Mouse (Mus musculus): ENCODE data around the gene Zfp511.

Gene Zfp511

GRCm38 (mm10) chr7:140070042-140070711, 34.0 kb downstream of the Zfp511 start:
- H3K27me3 ChIP-seq (ENCODE audit: insufficient read depth, low read length) = peaks cover 55% of the 10 kb centered on the region
- TF ChIP-seq CTCF (conservative IDR thresholded peaks at IDR 0.05; ENCODE audit: low read length) (no peak), NANOG (IDR thresholded peaks at IDR 0.05; ENCODE audit: borderline replicate concordance, low read length) (no peak), POU5F1 (IDR thresholded peaks at IDR 0.05; ENCODE audit: borderline replicate concordance, low read length) (no peak)
- peak overlapping the region; percentile 75 for H3K4me3 ChIP-seq (replicated peaks; ENCODE audit: low read length)

DNA sequence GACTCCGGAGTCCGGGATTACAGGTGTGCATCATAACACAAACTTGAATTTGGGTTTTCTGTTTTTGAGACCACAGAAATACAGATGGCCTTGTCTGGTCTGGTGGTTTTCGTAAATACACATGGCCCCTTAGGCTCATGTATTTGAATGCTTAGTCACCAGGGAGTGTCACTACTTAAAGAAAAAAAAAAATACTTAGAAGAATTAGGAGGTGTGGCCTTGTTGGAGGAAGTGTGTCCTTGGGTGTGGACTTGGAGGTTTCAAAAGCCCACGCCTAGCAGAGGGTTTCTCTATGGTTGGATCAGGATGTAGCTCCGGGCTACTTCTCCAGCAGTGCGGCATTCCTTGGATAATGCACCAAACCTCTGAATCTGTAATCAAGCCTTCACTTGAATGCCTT, 41.5 kb downstream of the Zfp511 start:
- TF ChIP-seq CTCF (conservative IDR thresholded peaks at IDR 0.05; ENCODE audit: low read length) (no peak), POU5F1 (IDR thresholded peaks at IDR 0.05; ENCODE audit: borderline replicate concordance, low read length) (no peak), NANOG (IDR thresholded peaks at IDR 0.05; ENCODE audit: borderline replicate concordance, low read length) (no peak)
- H3K9me3 ChIP-seq (ENCODE audit: low read length) = no peaks in the 10 kb centered on the region
- H3K27me3 ChIP-seq (ENCODE audit: insufficient read depth, low read length) = peaks cover 38% of the 10 kb centered on the region
- H3K4me3 ChIP-seq (replicated peaks; ENCODE audit: low read length) = no peak overlapping the region
- H3K4me1 ChIP-seq (replicated peaks; ENCODE audit: low read depth, low read length) = peaks cover 48% of the 10 kb centered on the region
- H3K36me3 ChIP-seq (ENCODE audit: insufficient read depth, low read length) = no peaks in the 10 kb centered on the region

More at GRCm38 (mm10) chr7:140070042-140070711, 34.0 kb downstream of the Zfp511 start:
- Histone ChIP-seq H3K9me3 (ENCODE audit: low read length) (no peaks in the 10 kb centered on the region), H3K4me1 (replicated peaks; ENCODE audit: low read depth, low read length) (peaks cover 16% of the 10 kb centered on the region; the same call in 1 of the 2 replicates), H3K36me3 (ENCODE audit: insufficient read depth, low read length) (no peaks in the 10 kb centered on the region)

- no peak for TF ChIP-seq POU5F1 (IDR thresholded peaks at IDR 0.05; ENCODE audit: borderline replicate concordance, low read length)
- TF ChIP-seq CTCF (conservative IDR thresholded peaks at IDR 0.05; ENCODE audit: low read length) = peak; percentile 81
- Histone ChIP-seq H3K9me3 (ENCODE audit: low read length) (no peaks in the 10 kb centered on the region), H3K36me3 (ENCODE audit: insufficient read depth, low read length) (no peaks in the 10 kb centered on the region), H3K4me1 (replicated peaks; ENCODE audit: low read depth, low read length) (peaks cover 52% of the 10 kb centered on the region), H3K4me3 (replicated peaks; ENCODE audit: low read length) (no peak overlapping the region), H3K27me3 (ENCODE audit: insufficient read depth, low read length) (peaks cover 34% of the 10 kb centered on the region)
These were observed 42.5 kb downstream of the Zfp511 start for GRCm38 (mm10) chr7:140078711-140079110.

GRCm38 (mm10) chr7:140080503-140081156, 44.4 kb downstream of the Zfp511 start:
- Histone ChIP-seq H3K4me1 (replicated peaks; ENCODE audit: low read depth, low read length) (peaks cover 52% of the 10 kb centered on the region), H3K4me3 (replicated peaks; ENCODE audit: low read length) (0 out of 2 replicates have a peak overlapping the region, but pooled peaks have one; percentile 24), H3K9me3 (ENCODE audit: low read length) (no peaks in the 10 kb centered on the region), H3K36me3 (ENCODE audit: insufficient read depth, low read length) (no peaks in the 10 kb centered on the region), H3K27me3 (ENCODE audit: insufficient read depth, low read length) (peaks cover 34% of the 10 kb centered on the region)
- TF ChIP-seq NANOG (IDR thresholded peaks at IDR 0.05; ENCODE audit: borderline replicate concordance, low read length) (no peak), CTCF (conservative IDR thresholded peaks at IDR 0.05; ENCODE audit: low read length) (no peak), POU5F1 (IDR thresholded peaks at IDR 0.05; ENCODE audit: borderline replicate concordance, low read length) (no peak)

GRCm38 (mm10) chr7:140081408-140082241, 45.4 kb downstream of the Zfp511 start:
- Histone ChIP-seq H3K36me3 (ENCODE audit: insufficient read depth, low read length) (no peaks in the 10 kb centered on the region), H3K4me1 (replicated peaks; ENCODE audit: low read depth, low read length) (peaks cover 50% of the 10 kb centered on the region), H3K9me3 (ENCODE audit: low read length) (no peaks in the 10 kb centered on the region), H3K4me3 (replicated peaks; ENCODE audit: low read length) (0 out of 2 replicates have a peak overlapping the region, but pooled peaks have one; percentile 26), H3K27me3 (ENCODE audit: insufficient read depth, low read length) (peaks cover 34% of the 10 kb centered on the region)
- TF ChIP-seq CTCF (conservative IDR thresholded peaks at IDR 0.05; ENCODE audit: low read length) (no peak), NANOG (IDR thresholded peaks at IDR 0.05; ENCODE audit: borderline replicate concordance, low read length) (no peak), POU5F1 (IDR thresholded peaks at IDR 0.05; ENCODE audit: borderline replicate concordance, low read length) (no peak)

DNA sequence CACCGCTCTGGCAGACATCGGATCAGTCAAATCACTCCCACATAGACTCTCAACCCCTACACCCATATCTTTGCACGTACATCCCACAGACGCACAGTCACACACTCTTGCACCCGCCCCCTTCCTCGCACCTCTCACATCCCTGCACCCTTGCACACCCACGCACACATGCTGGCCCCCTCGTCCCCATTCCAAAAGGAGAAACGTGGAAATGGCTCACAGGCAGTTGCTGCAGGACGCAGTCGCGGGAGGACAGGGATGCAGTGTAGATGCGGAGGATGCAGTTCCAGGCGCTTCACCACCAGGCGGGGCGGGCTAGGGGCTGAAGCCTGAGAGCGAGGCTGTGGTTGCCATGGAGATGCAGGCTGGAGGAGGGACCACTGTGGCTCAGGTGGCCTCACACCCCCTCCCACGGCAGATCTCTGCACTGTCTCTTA, 46.1 kb downstream of the Zfp511 start, which contains the start of gene Caly:
Gene Caly, minus strand, starts transcription at position 307 of the 437 bp plus-strand sequence.
- no peaks in the 10 kb centered on the region for H3K36me3 ChIP-seq (ENCODE audit: insufficient read depth, low read length)

More for the DNA sequence above, 46.1 kb downstream of the Zfp511 start, which contains the start of gene Caly:
- Histone ChIP-seq H3K4me3 (replicated peaks; ENCODE audit: low read length) (0 out of 2 replicates have a peak within 1 kb of the TSS, but pooled peaks have one; percentile 26), H3K4me1 (replicated peaks; ENCODE audit: low read depth, low read length) (peaks cover 48% of the 10 kb centered on the region), H3K27me3 (ENCODE audit: insufficient read depth, low read length) (peaks cover 34% of the 10 kb centered on the region), H3K9me3 (ENCODE audit: low read length) (no peaks in the 10 kb centered on the region)
- TF ChIP-seq POU5F1 (IDR thresholded peaks at IDR 0.05; ENCODE audit: borderline replicate concordance, low read length) (no peak), CTCF (conservative IDR thresholded peaks at IDR 0.05; ENCODE audit: low read length) (peak; percentile 42)
